Mouse (Mus musculus) frontal cortex, adult (tissue): ENCODE data around the gene Cpa2.

Experiments
- ATAC-seq: cut with Nextera tagmentation; 2 replicates; pipeline ENCODE4 v1.9.2; 2017; ENCODE audit warnings: mild to moderate bottlenecking, moderate library complexity, mixed read lengths; ENCODE audit not compliant: low TSS enrichment

Gene Cpa2

DNA sequence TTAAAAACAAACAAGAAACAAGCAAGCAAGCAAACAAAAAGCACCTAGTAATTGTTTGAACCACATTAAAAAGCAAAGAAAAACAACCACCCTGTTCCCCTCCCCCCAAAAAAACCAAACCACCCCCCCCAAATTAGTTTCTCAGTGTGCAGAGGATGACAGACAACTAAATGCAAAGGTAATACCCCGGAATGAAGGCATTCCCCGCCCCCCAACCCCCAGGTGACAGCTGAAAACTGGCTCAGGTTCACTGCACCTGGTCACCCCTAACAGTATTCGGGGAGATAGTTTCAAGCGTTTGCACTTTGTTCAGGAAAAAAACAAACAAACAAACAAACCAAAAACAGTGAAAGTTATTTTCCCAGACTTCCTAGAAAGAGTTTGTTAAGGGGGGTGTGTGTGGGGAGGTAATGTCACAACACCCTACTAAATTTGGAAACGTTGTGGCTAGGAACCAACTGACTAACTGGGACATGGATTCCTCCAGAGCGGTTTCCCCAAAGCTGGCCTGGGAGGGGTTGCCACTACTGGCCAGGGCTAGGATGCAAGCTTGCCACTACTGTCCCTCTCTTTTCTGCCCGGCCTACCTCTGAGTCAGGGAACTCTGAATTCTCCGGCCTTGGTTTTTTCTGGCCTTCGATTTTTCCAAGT, 6.4 kb downstream of the Cpa2 start:
- no peak for ATAC-seq

DNA sequence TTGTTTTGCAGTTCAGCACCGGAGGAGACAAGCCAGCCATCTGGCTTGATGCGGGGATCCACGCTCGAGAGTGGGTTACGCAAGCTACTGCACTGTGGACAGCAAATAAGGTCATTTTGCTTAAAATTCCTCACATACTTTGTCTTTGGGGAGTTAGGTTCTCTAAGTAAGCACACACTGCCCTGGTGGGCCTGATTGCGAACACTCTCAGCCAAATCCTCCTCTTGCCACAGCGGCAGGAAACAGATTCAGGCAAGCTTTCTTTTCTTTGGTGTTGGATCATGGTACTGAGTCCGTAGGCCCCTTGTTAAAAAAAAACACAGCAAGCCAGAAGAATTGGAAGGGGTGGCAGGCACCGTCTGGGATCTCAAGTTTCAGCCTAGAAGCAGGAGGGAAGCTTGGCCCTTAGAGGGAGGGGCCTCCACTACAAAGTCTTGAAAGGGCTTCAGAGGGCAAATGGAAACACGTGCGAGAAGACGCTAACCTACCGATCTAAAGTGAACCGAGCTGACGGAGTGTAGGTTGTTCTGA, 7.9 kb downstream of the Cpa2 start:
- ATAC-seq = no peak

DNA sequence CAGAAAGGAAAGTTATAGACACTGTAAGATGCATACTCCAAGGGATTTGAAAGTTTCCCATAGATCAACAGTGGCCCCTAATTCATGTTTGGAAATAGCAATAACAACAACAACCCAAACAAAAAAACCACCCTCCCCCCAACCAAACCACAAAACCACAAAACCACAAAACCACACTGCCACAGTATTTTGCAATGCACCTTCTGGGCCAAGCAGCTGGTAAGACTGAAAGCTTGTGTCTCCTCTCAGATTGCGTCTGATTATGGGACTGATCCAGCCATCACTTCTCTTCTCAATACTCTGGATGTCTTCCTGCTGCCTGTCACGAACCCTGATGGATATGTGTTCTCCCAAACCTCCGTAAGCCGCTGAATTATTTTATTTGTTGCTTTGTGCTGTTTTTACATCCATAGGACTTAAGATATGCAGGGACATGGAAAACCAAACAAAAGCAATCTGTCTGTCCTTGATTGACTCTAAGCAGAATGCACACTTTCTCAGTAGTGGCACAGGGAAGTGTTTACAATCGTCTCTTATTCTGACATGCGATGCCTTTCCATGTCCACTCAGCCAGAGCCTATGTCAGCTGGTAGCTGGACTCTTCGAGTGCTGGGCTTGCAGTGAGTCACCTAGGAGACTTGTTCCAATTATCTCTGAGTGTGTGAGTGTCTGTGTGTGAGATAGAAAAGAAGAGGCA, 9.3 kb downstream of the Cpa2 start:
- ATAC-seq = peak; percentile 2; the same call in 1 of the 2 replicates

DNA sequence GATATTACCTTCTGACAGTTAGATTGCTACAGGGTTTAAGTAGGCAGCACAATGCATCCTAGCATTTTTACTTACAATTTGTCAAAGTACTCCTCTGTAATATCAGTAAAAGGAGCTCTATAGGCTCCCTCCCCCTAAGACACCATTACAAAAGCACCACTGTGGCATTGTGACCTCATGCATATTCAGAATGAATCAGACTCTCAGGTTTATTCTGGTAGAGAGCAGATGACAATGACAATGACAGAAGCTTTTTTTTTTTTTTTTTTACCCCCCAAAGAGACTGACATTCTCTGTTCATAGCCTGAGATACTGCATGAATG, 9.8 kb downstream of the Cpa2 start:
- ATAC-seq = peak; percentile 11; the same call in 1 of the 2 replicates

DNA sequence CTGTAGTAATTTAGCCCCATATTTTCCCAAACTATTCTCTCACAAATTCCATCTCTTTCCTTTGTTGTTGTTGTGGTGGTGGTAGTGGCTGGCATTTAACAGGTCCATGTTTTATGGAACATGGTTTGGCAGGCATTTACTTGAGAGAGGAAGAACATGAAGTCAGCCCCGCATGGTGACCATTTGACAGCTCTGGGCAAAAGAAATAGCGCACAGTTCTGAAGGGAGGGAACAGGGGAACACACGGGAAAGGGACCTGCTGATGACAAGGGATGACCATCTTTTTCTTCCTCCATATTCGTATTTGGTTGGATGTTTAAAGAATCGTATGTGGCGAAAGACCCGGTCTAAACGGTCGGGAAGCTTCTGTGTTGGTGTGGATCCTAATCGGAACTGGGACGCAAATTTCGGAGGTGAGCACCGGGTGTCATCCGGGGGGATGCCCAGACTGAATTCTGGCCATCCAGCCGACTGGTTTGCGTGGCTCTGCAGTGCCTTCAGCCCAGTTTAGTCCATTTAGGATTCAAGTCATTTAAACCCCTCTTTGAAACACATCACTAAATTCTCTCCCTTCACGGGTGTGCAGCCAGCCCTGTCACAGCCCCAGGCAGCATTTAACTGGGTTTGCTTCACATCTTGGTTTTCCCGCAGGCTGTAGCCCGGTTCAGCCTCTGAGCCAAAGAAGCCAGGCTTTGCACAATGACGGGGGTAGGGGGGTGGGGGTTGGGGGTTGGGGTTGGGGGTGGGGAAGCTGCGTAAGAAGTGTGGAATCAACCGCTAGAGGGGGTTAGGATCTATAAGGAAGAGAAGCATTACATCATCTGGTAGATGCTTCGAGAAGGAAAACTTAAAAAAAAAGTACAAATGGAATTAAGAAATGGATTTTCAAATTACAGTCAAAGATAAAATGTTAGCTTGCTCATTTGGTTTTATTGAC, 10.5 kb downstream of the Cpa2 start:
- 0 out of 2 replicates have a peak, but pooled peaks have one; percentile 38 for ATAC-seq

DNA sequence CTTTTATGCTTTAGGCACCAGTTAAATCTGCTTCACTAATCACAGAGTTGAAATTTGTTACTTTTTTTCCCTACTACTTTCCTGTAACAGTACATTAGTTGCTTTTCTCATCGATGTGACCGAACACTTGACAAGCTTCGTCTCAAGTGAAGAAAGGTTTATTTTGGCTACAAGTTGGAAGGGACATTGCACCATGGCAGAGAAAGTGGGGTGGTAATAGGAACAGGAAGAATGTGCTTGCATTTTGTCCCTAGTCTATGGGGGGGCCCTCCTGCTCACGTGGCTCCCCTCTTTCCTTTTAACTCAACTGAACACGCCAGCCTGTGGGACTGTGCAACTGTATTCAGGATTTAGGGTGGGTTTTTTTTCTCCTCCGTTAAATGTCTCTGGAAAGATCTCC, 11.2 kb downstream of the Cpa2 start:
- ATAC-seq = no peak

DNA sequence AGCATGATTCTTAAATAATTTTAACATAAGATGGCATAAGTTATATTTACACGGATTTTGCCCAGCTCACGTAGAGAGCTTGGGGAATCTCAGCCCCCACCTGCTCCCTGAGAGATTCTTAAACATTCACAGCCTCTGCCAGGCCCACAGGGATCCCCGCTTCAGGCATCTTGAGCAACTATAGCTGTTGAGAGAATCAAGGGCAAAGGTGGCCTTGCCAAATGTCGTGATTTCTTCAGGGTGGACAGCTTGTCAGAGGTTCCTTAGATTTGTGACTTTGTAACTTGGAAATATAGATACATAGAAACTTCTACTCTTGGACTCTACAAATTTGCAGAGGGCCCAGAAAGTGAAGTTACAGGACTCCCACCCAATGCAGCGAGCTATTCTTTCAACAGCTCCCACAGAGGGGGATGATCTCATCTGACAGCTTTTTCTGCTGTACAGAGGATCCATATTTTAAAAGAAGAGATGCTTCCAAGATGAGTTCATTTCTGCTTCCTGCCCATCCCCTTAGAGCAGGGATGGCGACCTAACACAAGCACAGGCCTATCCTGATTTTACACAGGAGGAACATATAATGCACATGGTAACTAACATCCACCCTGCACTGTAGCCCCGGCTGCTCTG, 12.1 kb downstream of the Cpa2 start:
- peak; percentile 51; the same call in 1 of the 2 replicates for ATAC-seq

DNA sequence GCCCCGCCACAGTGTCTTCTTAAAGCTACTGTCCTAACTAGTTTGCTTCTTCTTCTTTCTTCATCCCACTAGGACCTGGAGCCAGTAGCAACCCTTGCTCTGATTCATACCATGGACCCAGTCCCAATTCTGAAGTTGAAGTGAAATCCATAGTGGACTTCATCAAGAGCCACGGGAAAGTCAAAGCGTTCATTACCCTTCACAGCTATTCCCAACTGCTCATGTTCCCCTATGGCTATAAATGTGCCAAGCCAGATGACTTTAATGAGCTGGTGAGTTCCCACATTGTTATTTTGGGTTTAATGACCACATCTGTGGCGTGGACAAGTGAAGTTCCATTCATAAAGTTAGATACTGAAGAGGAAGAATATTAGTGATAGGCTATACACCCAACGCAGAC, 12.7 kb downstream of the Cpa2 start:
- ATAC-seq = no peak

DNA sequence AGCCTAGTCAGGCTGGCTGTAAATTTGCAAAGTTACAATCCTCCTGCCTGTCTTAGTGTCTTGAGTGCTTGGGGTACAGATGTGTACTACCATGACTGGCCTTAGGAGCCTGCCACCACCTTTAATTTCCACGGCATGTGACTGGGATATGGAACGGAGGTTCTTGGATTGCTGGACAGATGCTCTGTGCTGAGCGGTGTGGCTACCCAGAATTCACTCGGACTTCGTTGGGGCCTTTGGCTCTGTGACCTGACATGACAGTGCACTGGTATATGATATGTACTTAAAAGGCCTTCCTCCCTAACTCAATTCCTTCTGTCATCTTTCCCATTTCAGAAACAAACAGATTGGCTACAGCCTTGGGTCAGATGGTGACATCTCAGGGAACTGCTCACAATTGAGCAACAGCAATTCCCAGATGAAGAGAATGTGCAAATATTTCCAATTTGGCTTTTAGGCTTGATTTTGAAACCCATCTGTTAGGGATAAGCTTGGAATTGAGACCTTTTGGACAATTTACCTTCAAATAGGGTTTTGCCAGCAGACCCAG, 13.3 kb downstream of the Cpa2 start:
- ATAC-seq = no peak

DNA sequence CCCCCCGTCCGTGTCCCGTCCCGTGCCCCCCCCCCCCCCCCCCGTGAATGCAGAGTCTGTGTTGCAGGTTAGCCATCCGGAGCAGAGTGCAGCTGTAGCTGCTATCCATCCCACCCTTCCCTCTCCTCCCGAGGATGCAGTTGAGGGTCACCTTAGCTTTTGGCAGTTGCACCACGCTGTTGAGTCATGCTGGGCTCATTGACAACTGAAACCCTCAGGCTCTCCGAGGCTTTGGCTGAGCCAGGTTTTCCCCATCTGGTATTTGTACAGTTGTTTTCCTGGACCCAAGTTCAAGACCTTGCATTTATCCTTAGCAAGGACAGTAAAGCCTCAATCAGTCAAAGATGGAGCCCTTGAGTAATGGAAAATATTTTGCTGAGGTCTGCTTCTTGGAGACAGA, 14.7 kb downstream of the Cpa2 start:
- no peak for ATAC-seq

DNA sequence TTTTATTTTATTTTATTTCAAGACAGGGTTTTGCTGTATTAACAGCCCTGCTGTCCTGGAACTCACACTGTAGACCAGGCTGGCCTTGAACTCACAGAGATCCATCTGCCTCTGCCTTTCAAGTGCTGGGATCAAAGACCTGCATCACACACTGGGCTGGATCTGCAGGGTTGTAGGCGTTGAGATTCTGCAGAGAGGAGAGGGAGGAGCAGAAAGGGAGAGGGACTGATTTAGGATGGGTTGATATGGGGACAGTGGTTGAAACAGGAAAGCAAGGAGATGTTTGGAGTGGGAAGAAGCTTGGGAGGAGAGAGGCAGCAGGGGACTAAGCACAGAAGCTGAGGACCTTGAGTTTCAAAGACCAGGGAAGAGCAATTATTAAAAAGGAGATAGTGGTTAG, 18.3 kb downstream of the Cpa2 start:
- ATAC-seq = no peak; the same call in 1 of the 2 replicates

DNA sequence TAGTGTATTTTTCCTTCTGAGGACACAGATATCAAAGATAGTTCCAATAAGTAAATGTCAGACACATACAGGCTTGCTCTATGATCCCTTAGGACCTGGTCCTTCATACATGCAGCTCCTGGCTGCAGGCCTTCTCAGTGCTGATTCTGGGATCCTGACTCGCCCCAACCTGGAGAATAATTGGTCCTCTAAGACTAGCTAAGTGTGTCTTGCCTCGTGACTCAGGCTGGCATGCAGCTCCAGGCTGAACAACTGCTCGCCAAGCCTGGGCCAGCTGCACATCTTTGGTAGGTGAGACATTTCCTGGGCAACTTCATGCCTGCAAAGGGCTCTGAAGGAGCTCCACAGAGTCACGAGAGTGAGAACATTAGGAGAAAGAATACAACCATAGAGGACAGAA, 20.8 kb downstream of the Cpa2 start:
- peak; percentile 44; the same call in 1 of the 2 replicates for ATAC-seq

DNA sequence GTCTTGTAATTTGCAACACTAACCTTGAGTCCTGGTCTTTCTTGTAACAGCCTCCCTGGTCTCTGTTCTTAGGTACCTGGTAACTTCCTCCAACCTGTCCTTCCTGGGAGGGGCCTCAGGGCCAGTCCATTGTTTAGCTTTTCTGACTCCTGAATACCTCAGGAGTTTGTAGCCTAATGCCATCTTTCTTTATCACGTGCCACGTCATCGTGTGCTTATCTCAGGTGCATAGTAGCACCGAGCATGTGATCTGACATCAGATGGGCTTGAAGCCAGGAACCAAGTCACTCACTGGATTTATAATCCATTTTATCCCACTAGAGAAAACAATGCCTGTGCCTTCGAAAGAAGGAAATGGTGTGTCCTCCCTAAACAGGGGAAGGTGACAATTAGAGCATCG, 22.2 kb downstream of the Cpa2 start:
- ATAC-seq = no peak

DNA sequence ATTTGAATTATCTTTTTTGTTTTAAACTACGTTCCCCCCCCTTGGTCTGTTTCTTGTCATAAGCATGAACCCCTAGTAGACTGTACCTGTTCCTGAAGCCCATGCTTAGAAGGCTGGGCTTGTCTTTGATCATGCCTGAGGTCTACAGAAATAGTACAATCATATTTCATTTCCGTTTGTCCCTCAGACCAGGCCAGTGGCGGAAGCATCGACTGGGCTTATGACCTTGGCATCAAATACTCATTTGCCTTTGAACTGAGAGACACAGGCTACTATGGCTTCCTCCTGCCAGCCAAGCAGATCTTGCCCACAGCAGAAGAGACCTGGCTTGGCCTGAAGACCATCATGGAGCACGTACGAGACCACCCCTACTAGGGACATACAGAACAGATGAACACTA, 22.7 kb downstream of the Cpa2 start:
- no peak for ATAC-seq

DNA sequence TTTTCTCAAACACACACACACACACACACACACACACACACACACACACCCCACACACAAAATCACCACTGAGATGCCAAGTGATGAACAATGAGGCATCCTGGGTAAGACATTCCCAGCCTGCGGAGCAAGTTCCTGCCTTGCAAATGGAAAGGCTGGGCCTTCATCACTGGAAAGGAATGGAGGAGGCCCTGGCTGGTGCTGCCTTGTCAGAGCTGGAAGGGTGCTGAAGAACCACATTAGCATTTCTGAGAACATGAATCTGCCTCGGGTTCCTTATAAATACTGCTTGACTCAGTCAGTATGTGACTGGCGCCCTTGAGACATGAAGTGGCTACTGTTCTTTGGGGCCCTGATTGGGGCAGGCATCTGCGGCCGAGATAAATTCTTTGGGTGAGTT, 26.7 kb downstream of the Cpa2 start, which contains the start of gene Cpa4:
Gene Cpa4 (plus strand): TSS at position 301 of the 400 bp plus-strand sequence.
- no peak for ATAC-seq

DNA sequence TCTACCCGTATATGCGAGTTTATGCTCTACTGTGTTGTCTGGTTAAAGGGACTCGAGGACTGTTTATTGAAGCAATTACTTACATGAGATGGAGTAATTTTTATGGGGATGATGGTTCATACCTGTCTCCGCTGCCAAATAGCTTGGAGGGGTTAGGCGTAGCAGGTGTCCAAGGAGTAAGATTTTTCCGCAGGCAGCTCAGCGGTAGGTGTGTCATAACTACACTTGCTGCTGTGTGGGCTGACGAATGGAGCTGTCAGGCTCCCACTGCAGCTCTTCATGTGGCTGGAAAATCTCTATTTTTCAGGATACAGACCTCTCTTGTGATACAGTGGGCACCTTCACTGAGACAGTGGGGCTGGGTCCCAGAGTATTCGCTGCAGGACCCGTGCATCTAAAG, 27.9 kb downstream of the Cpa2 start:
- peak; percentile 73 for ATAC-seq

DNA sequence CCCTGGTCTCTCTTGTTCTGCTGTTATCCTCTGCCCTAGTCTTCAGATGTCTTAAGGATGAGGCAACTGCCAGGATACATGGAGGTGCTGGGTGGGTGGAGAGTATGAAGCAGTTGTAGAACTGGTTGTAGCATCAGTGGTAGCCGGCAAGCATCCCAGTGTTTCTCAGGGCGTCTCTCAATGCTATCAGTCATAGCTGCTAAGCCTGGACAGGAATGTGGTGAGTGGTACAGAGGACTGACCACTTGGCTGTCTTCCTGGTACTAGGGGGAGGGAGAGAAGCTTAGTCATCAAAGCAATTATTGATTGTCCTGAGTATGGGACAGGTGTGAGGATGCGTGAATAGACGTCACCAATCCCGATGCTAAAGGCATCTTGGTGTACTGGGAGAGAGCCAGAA, 28.6 kb downstream of the Cpa2 start:
- peak; percentile 59 for ATAC-seq

DNA sequence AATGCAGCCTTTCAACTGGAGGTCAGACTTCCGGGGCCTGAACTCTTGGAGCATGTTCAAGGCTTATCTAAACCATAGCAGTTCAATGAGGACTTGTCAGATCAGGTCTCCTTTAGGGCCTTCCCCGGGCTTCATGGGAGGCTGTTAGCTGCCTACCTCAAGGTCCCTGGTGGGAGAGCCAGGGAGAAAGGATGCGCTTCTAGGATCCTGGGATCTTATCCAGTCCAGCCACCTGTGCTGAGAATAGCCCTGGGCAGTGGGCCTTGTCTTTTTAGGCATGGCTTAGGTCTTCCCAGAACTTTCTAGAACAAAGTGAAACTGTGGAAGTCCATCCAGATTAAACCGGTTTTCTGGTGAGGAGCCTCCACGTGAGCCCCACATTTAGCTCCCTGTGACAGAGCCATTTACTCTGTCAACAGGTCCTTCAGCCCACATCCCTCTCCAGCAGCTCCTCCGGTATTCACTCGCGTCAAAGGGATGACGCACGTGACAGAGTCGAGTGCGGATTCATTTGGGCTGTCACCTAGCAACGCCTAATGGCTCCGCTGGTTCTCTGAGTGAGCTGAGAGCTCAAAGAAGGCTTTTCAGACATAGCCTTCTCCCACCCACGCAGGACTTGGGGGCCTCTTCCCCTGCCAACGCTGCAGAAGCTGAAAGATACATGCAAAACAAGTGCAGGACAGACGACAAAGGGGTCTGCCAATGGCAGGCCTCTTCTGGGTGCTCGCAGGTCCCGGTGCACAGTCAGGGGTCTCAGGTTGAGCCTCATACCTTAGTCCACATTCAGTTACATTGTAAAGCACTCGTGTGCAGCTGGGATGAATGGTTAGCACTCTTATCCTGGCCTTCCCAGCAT, 31.3 kb downstream of the Cpa2 start:
- peak; percentile 80 for ATAC-seq

DNA sequence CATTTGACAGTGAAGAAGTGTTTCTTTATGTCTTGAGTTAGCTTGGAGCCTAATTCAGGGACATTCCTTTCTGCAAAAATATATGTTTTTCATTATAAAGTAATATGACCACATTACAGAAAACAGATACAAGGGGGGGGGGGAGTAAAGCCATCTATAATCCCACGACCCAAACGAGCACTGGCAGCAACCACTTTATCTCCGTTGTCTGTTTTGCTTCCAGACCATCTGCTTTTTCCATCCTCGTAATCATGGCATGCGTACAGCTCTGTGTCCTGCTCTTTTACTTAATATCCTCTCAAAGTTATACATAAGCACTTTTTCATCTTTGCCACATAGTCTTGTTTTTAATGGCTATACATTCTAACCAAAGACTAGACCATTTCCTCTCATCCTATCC, 32.0 kb downstream of the Cpa2 start:
- ATAC-seq = no peak

DNA sequence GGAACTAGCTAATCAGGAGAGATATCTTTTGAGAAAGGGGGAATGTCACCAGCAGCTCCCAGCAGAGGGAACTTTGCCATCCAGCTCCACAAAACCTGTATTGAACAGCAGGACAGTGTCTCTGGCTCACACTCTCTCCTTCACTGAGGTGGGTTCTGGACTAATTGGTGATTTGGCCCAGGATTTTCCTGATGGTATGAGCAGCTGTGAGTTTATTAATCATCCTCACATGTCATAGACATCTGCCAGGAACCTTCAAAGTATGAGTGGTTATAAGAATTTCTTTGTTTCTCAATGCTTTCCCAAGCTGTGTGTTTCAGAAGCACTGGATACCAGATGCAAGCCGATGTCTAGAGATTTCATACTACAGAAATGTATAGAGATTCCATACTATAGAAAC, 33.6 kb downstream of the Cpa2 start:
- no peak for ATAC-seq
